Mouse (Mus musculus) brain, embryonic 14.5 days (tissue): ENCODE results near the gene Nxpe5.

Experiments used
- CTCF ChIP-seq: fragments of 200-500 bp; IDR thresholded peaks from 2 replicates; pipeline ENCODE4 v1.5.1; 2012; ENCODE audit warnings: inconsistent platforms, mild to moderate bottlenecking, moderate library complexity, borderline replicate concordance; ENCODE audit not compliant: insufficient read depth, insufficient read length; ENCODE audit errors: extremely low read depth
- POLR2A ChIP-seq: fragments of 200-500 bp; IDR thresholded peaks from 2 replicates; pipeline ENCODE4 v1.6.1; 2012; ENCODE audit warnings: mild to moderate bottlenecking, inconsistent platforms, borderline replicate concordance; ENCODE audit not compliant: poor library complexity, insufficient read depth, insufficient read length, severe bottlenecking; ENCODE audit errors: extremely low read depth

DNA sequence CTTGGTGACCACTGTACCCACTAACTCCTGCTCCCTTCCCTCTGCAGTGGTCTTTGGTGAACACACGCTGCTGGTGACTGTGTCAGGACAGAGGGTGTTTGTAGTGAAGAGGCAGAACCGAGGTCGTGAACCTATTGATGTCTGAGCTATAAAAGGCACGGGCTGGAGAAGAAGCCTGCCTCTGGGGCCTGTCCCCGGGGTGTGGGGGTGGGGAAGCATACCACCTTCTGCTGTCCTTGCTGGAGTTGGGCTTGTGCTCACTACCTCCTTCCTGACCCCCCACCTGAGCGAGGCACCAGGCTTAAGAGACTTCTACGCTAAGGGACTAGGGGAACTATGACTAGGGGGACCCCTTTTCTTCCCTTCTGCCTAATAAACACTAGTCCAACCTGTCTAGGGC lies 33.3 kb downstream of the Nxpe5 start:
- no peak for TF ChIP-seq CTCF
- no peak for TF ChIP-seq POLR2A
